In the genomic region with DNA sequence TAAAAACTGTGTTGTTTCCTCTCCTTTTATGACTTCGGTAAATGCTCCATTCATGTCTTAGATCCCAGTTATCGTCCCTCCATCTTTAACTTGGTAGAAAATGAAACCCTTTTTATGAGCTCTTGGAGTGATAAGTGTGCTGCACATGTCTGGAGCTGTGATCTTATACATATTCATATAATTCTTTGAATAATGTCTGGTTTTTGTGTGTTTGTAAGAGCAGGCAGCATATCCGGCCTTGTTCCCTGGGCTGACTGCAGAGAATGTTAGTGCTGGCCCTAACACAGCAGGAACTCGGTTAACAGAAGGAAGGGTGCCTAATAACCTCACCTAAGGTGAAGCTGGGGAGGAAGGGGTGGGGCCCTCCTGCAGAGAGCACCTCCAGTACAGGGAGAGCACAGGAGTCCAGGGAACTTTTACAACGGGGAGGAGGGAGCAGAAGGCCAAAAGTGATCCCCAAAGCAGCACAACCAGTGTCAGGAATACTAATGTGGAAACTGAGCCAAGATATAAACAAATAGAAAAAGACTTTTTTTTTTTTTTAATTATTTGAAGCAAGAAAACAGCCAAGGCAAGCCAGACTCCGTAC, we compare ENCODE assay signal across 12 mouse cellular contexts. TPM values are rescaled to one million over a fixed set of nuclear protein-coding genes. Genes with fewer than 3 reads are reported as not detected.
DNase-seq lines count a peak whose midpoint lies in the region; ATAC-seq lines count a peak whose summit lies in the region.
"Had no signal": no experiment of that assay in that cellular context is flagged by ENCODE, and none has a peak within 500 bp of the region (broad histone marks: within the 10 kb centered on the region; RNA-seq: fewer than 3 reads in every experiment).

No protein-coding gene starts in this region.

- H3K36me3 ChIP-seq in heart, embryonic 12.5 days = no peaks in the 10 kb centered on the region
- H3K36me3 ChIP-seq in lung, embryonic 15.5 days = no peaks in the 10 kb centered on the region
- H3K36me3 ChIP-seq in forebrain, embryonic 16.5 days (ENCODE audit: control insufficient read depth, insufficient read depth) = no peaks in the 10 kb centered on the region
- H3K36me3 ChIP-seq: midbrain, embryonic 15.5 days had no signal

- peak; percentile 96 for DNase-seq in heart, adult 11 months
- DNase-seq in lung, adult 18-20 months = no peak
- DNase-seq in kidney, postnatal 14 days = peak; percentile 30
- DNase-seq in Muller cell, postnatal 12 days (ENCODE audit: inconsistent ontology term) = no peak
- no peak for DNase-seq in yolk sac, embryonic 10.5 days (ENCODE audit: low spot score)
- DNase-seq: adrenal gland, adult 2 months; right cerebral cortex, postnatal 4 days had no signal

- no peak for ATAC-seq in heart, embryonic 12.5 days (ENCODE audit: insufficient number of reproducible peaks, low FRiP score)
- ATAC-seq in lung, embryonic 15.5 days (ENCODE audit: borderline replicate concordance, extremely low read depth, low FRiP score, low TSS enrichment) = peak; percentile 11; the same call in 1 of the 2 replicates
- peak; percentile 90 for ATAC-seq in forebrain, embryonic 16.5 days
- ATAC-seq: midbrain, embryonic 15.5 days had no signal

- H3K27me3 ChIP-seq in heart, embryonic 12.5 days (replicated peaks) = no peaks in the 10 kb centered on the region
- no peaks in the 10 kb centered on the region for H3K27me3 ChIP-seq in lung, embryonic 15.5 days
- no peaks in the 10 kb centered on the region for H3K27me3 ChIP-seq in forebrain, embryonic 16.5 days (replicated peaks; ENCODE audit: control insufficient read depth, insufficient read depth, low read length)
- H3K27me3 ChIP-seq: midbrain, embryonic 15.5 days; Patski had no signal

- H3K4me2 ChIP-seq in heart, embryonic 12.5 days = no peak overlapping the region
- H3K4me2 ChIP-seq in lung, embryonic 15.5 days = peak overlapping the region; percentile 37; the same call in 1 of the 2 replicates
- peak overlapping the region; percentile 33 for H3K4me2 ChIP-seq in forebrain, embryonic 16.5 days (ENCODE audit: low read length)
- H3K4me2 ChIP-seq: midbrain, embryonic 15.5 days had no signal

- H3K4me3 ChIP-seq in heart, embryonic 12.5 days = no peak overlapping the region
- H3K4me3 ChIP-seq in lung, embryonic 15.5 days = no peak overlapping the region
- no peak overlapping the region for H3K4me3 ChIP-seq in forebrain, embryonic 16.5 days (replicated peaks; ENCODE audit: low read length)
- H3K4me3 ChIP-seq: midbrain, embryonic 15.5 days had no signal

- no peak overlapping the region for H3K9ac ChIP-seq in heart, embryonic 12.5 days
- H3K9ac ChIP-seq in lung, embryonic 15.5 days = no peak overlapping the region
- no peak overlapping the region for H3K9ac ChIP-seq in forebrain, embryonic 16.5 days (replicated peaks; ENCODE audit: low read depth, low read length)
- H3K9ac ChIP-seq: midbrain, embryonic 15.5 days had no signal

- 48% methylated on average over 6 of the region's 6 CpGs for WGBS in heart, embryonic 12.5 days
- 29% methylated on average over 6 of the region's 6 CpGs for WGBS in lung, embryonic 15.5 days
- WGBS in forebrain, embryonic 16.5 days = 8% methylated on average over 6 of the region's 6 CpGs

- H3K27ac ChIP-seq in heart, embryonic 12.5 days (ENCODE audit: poor library complexity, severe bottlenecking) = no peak overlapping the region
- peak overlapping the region; percentile 48; the same call in 1 of the 2 replicates for H3K27ac ChIP-seq in lung, embryonic 15.5 days
- H3K27ac ChIP-seq in forebrain, embryonic 16.5 days (ENCODE audit: low read length) = peak overlapping the region; percentile 89
- H3K27ac ChIP-seq: midbrain, embryonic 15.5 days had no signal

- peaks cover 10% of the 10 kb centered on the region for H3K4me1 ChIP-seq in heart, embryonic 12.5 days (replicated peaks)
- peaks cover 27% of the 10 kb centered on the region for H3K4me1 ChIP-seq in lung, embryonic 15.5 days
- H3K4me1 ChIP-seq in forebrain, embryonic 16.5 days (replicated peaks; ENCODE audit: control insufficient read depth, insufficient read depth, low read length) = peaks cover 23% of the 10 kb centered on the region

- H3K9me3 ChIP-seq in heart, embryonic 12.5 days (replicated peaks) = no peaks in the 10 kb centered on the region
- H3K9me3 ChIP-seq in lung, embryonic 15.5 days = no peaks in the 10 kb centered on the region
- H3K9me3 ChIP-seq in forebrain, embryonic 16.5 days (ENCODE audit: control insufficient read depth, low read length) = no peaks in the 10 kb centered on the region
- H3K9me3 ChIP-seq: midbrain, embryonic 15.5 days had no signal

RNA-seq across cellular contexts. Expression of gene Csf1, which starts 47.2 kb away (rescaled TPM):
- 12.7 and 12.8 TPM in 2 replicates for polyA plus RNA-seq in heart, embryonic 12.5 days (2016; fragmentation: Nextera tagmentation; extraction: Ambion mirVana)
- 9.0 and 10.3 TPM in 2 replicates for polyA plus RNA-seq in lung, embryonic 15.5 days (2015; fragmentation: Nextera tagmentation; extraction: Ambion mirVana)
- 7.3 and 8.1 TPM in 2 replicates for polyA plus RNA-seq in forebrain, embryonic 16.5 days (2015; fragmentation: Nextera tagmentation; extraction: Ambion mirVana)

Comparison
In these comparisons a context has a peak if more than half of its experiments do, and no peak if none do; other contexts are left out.
1. DNase-seq: peak in heart, adult 11 months (single experiment) and kidney, postnatal 14 days (single experiment); none in lung, adult 18-20 months (0 of 2), Muller cell, postnatal 12 days (single experiment) and yolk sac, embryonic 10.5 days (single experiment).